Mouse (Mus musculus) MEL (cell line): ENCODE results near the gene Sptbn1. TPM values are rescaled to one million over a fixed set of nuclear protein-coding genes. Genes with fewer than 3 reads are reported as not detected.

Source experiments
- DNase-seq: peaks from one replicate; pipeline ENCODE4 v3.0.0; 2011; ENCODE audit warnings: low read depth, low spot score
- H3K27ac ChIP-seq: 2 replicates; pipeline ENCODE4 v1.5.1; 2012; ENCODE audit warnings: low read depth, mild to moderate bottlenecking, control low read depth, low read length, moderate library complexity; ENCODE audit not compliant: control insufficient read depth
- H3K27me3 ChIP-seq, 2 experiments: fragments of 150-350 bp in 1 of 2; sonication (generic) in 1 of 2; 2 replicates each; pipeline ENCODE4 v1.6.1; 2012; ENCODE audit warnings: low read length in 2 of 2, mild to moderate bottlenecking in 2 of 2, improper control_type of control experiment in 1 of 2, moderate library complexity in 1 of 2; ENCODE audit not compliant: insufficient read depth in 2 of 2, control insufficient read depth in 1 of 2
- H3K36me3 ChIP-seq, 2 experiments: 2 replicates each; pipeline ENCODE4 v1.6.1; 2012 to 2014; ENCODE audit warnings: low read length in 2 of 2, improper control_type of control experiment in 1 of 2, inconsistent platforms in 1 of 2, mild to moderate bottlenecking in 1 of 2; ENCODE audit not compliant: insufficient read depth in 2 of 2, control insufficient read depth in 1 of 2
- H3K4me1 ChIP-seq, 2 experiments: fragments of 150-350 bp in 1 of 2; sonication (generic) in 1 of 2; 2 replicates each; pipeline ENCODE4 v1.6.1; 2012; ENCODE audit warnings: low read length in 2 of 2, improper control_type of control experiment in 1 of 2, mild to moderate bottlenecking in 1 of 2; ENCODE audit not compliant: insufficient read depth in 2 of 2, control insufficient read depth in 1 of 2
- H3K4me3 ChIP-seq, 2 experiments: fragments of 150-350 bp in 1 of 2; sonication (generic) in 1 of 2; 2 replicates each; pipeline ENCODE4 v1.5.1; 2012; ENCODE audit warnings: low read depth in 2 of 2, low read length in 2 of 2, mild to moderate bottlenecking in 2 of 2, moderate library complexity in 2 of 2, control low read depth in 1 of 2, improper control_type of control experiment in 1 of 2; ENCODE audit not compliant: control insufficient read depth in 1 of 2, insufficient read depth in 1 of 2
- H3K79me2 ChIP-seq: 2 replicates; pipeline ENCODE4 v1.6.1; 2012; ENCODE audit warnings: mild to moderate bottlenecking, low read length, moderate library complexity; ENCODE audit not compliant: control insufficient read depth, poor library complexity, insufficient read depth
- H3K9ac ChIP-seq: 2 replicates; pipeline ENCODE4 v1.6.1; 2012; ENCODE audit warnings: low read depth, mild to moderate bottlenecking, control low read depth, low read length, moderate library complexity; ENCODE audit not compliant: control insufficient read depth, poor library complexity, severe bottlenecking
- H3K9me3 ChIP-seq: fragments of 150-350 bp; sonication (generic); replicated peaks from 2 replicates; pipeline ENCODE4 v1.6.1; 2012; ENCODE audit warnings: mild to moderate bottlenecking, low read length, improper control_type of control experiment, moderate library complexity; ENCODE audit not compliant: insufficient read depth
- CTCF ChIP-seq, 3 experiments: IDR thresholded peaks in 2 of 3; conservative IDR thresholded peaks in 1 of 3; 2 replicates each; pipeline ENCODE4 v1.5.1; 2011 to 2012; ENCODE audit warnings: low read length in 3 of 3, low read depth in 2 of 3, mild to moderate bottlenecking in 2 of 3, improper control_type of control experiment in 1 of 3, inconsistent platforms in 1 of 3, mixed read lengths in 1 of 3, moderate library complexity in 1 of 3; ENCODE audit not compliant: control insufficient read depth in 1 of 3, insufficient read depth in 1 of 3, poor library complexity in 1 of 3, severe bottlenecking in 1 of 3
- GABPA ChIP-seq: IDR thresholded peaks from 2 replicates; pipeline ENCODE4 v1.6.1; 2012; ENCODE audit warnings: low read depth, mild to moderate bottlenecking, inconsistent platforms, low read length, improper control_type of control experiment, moderate library complexity
- NRF1 ChIP-seq: IDR thresholded peaks from 2 replicates; pipeline ENCODE4 v1.6.1; 2014; ENCODE audit warnings: low read depth, mild to moderate bottlenecking, inconsistent platforms, low read length, improper control_type of control experiment, moderate library complexity; ENCODE audit not compliant: poor library complexity, insufficient read depth, severe bottlenecking
- POLR2A ChIP-seq, 2 experiments: IDR thresholded peaks; 2 replicates each; pipeline ENCODE4 v1.6.1; 2011 to 2012; ENCODE audit warnings: low read length in 2 of 2, mild to moderate bottlenecking in 2 of 2, control low read depth in 1 of 2, improper control_type of control experiment in 1 of 2, low read depth in 1 of 2, moderate library complexity in 1 of 2; ENCODE audit not compliant: control insufficient read depth in 1 of 2, insufficient read depth in 1 of 2, poor library complexity in 1 of 2
- POLR2AphosphoS5 ChIP-seq: IDR thresholded peaks from 2 replicates; pipeline ENCODE4 v1.6.1; 2012; ENCODE audit warnings: low read depth, borderline replicate concordance, mild to moderate bottlenecking, inconsistent platforms, low read length, moderate library complexity, mixed read lengths
- SIN3A ChIP-seq: IDR thresholded peaks from 2 replicates; pipeline ENCODE4 v1.6.1; 2012; ENCODE audit warnings: low read length, improper control_type of control experiment, inconsistent platforms
- SMC3 ChIP-seq: IDR thresholded peaks from 2 replicates; pipeline ENCODE4 v1.6.1; 2011; ENCODE audit warnings: low read depth, low read length, improper control_type of control experiment
- UBTF ChIP-seq: IDR thresholded peaks from 2 replicates; pipeline ENCODE4 v1.6.1; 2012; ENCODE audit warnings: low read depth, mild to moderate bottlenecking, inconsistent platforms, low read length, improper control_type of control experiment, moderate library complexity, borderline replicate concordance; ENCODE audit not compliant: insufficient read depth
- ZMIZ1 ChIP-seq: IDR thresholded peaks from 2 replicates; pipeline ENCODE4 v1.6.1; 2012; ENCODE audit warnings: low read depth, mild to moderate bottlenecking, inconsistent platforms, low read length, improper control_type of control experiment, moderate library complexity
- polyA plus RNA-seq, 2 experiments: library from polyadenylated mRNA; stranded (reverse) in 1 of 2; unstranded in 1 of 2; fragments of >175 nt in 1 of 2; fragments of >200 nt in 1 of 2; gene quantifications; 2 replicates each; pipeline versions ENCODE4 v1.2.1 to v1.2.4; 2012; ENCODE audit warnings: low replicate concordance in 2 of 2, low read depth in 1 of 2; ENCODE audit not compliant: insufficient read length in 2 of 2, insufficient read depth in 1 of 2, missing spikeins in 1 of 2
- total RNA-seq: library from RNA; depleted of rRNA; stranded (reverse); fragments of 300-350 nt; gene quantifications from 2 replicates; pipeline ENCODE4 v1.2.3, GENCODE M21; 2012

Sptbn1 gene
- total and polyA plus RNA-seq, 3 experiments: 14.6 to 20.2 TPM; not detected in 1

DNA sequence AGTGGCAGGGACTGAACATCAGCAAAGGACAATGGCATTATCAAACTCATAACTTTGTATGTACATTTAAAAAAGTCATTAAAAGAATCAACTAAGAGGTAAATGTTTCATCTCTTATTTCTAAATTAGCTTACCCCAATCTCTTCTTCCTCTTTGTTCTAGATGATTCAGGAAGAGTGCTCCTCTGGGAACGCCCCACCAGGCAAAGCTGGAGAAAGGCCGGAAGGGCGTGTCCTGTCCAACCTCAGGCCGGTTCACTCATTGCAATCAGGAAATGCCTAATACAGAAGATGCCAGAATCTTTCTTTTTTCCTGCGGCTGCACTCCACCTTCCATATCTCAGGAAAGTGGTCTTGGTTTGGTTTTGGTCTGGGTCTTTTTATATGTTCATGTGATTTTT lies 11.3 kb upstream of the Sptbn1 start:
- H3K4me3 ChIP-seq: no peak overlapping the region
- H3K9ac ChIP-seq: no peak overlapping the region
- H3K4me1 ChIP-seq: no peaks in the 10 kb centered on the region
- no peaks in the 10 kb centered on the region for H3K36me3 ChIP-seq
- H3K27ac ChIP-seq: no peak overlapping the region
- no peaks in the 10 kb centered on the region for H3K9me3 ChIP-seq
- H3K79me2 ChIP-seq: no peaks in the 10 kb centered on the region
- DNase-seq: no peak
- no peak for TF ChIP-seq POLR2A (IDR thresholded peaks at IDR 0.05; ENCODE audit: control insufficient read depth in 1 of 2, insufficient read depth in 1 of 2, low read depth in 1 of 2, low read length in 2 of 2, poor library complexity in 1 of 2)
- TF ChIP-seq GABPA: no peak
- TF ChIP-seq SIN3A: no peak
- TF ChIP-seq POLR2AphosphoS5: no peak
- no peak for TF ChIP-seq ZMIZ1
- no peak for TF ChIP-seq NRF1
- TF ChIP-seq CTCF (IDR thresholded peaks at IDR 0.05 in 2 of 3, conservative IDR thresholded peaks at IDR 0.05 in 1 of 3; ENCODE audit: control insufficient read depth in 1 of 3, insufficient read depth in 1 of 3, low read depth in 2 of 3, low read length in 3 of 3, poor library complexity in 1 of 3, severe bottlenecking in 1 of 3): no peak
- TF ChIP-seq SMC3: no peak
- peaks cover 1% of the 10 kb centered on the region in 2 experiments; a peak in 3 of 4 replicates for H3K27me3 ChIP-seq

DNA sequence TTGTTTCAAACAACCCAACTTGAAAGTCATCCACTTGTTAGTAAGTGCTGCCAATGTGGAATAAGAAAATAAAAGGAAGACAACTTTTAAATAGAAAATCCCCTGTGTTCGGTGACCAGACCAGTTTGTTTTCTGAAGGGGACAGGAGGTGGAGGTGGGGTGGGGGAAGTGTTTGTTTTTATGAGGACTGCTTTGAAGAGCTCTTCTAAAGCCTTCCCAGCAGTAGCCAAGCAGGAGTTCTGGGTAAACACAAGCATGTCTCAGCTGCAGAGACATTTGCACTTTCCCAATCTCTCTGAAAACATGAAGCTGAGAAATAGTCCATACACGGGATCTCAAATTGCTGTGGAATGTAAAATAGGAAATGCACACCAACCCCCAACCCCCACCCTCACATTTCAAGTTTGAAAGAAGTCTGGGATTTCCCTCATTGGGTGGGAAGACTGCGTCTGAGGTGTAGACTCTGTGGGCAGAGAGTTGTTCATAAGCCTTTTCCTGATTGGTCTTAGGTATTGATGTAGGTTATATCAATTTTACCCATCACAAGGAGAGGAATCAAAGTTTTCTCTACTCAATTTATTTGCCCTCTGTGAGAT lies 7.6 kb upstream of the Sptbn1 start:
- no peak for DNase-seq
- Histone ChIP-seq H3K9ac (no peak overlapping the region), H3K36me3 (no peaks in the 10 kb centered on the region)
- TF ChIP-seq UBTF (no peak), POLR2AphosphoS5 (no peak), CTCF (IDR thresholded peaks at IDR 0.05 in 2 of 3, conservative IDR thresholded peaks at IDR 0.05 in 1 of 3; ENCODE audit: control insufficient read depth in 1 of 3, insufficient read depth in 1 of 3, low read depth in 2 of 3, low read length in 3 of 3, poor library complexity in 1 of 3, severe bottlenecking in 1 of 3) (no peak)
- TF ChIP-seq, all 39 proteins: peak for 0
- Histone ChIP-seq H3K79me2 (no peaks in the 10 kb centered on the region), H3K4me3 (no peak overlapping the region), H3K27ac (no peak overlapping the region), H3K9me3 (no peaks in the 10 kb centered on the region), H3K27me3 (peaks cover 4 to 9% of the 10 kb centered on the region in 2 experiments), H3K4me1 (no peaks in the 10 kb centered on the region)

DNA sequence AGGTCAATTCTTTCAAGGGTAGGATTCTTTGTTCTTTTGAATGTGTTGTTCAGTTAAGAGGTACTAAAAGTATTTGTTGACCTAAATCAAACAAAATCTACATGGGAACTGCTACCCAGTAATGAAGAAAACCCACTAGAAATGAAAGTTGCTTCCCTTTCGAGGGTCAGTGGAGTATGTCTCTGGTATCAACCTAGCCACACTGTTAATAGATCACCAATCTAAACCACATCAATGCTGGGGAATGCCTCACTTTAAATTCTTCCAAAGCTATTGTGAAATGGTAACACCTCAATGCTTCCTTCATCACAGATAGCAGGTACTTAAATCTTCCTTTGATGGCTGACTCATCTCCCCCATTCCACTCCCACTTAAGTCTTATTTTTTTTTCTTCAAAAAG lies 1.5 kb upstream of the Sptbn1 start:
- peaks cover 19 to 29% of the 10 kb centered on the region in 2 experiments for H3K27me3 ChIP-seq
- H3K4me1 ChIP-seq: no peaks in the 10 kb centered on the region
- no peaks in the 10 kb centered on the region; the same call in 1 of the 2 replicates for H3K79me2 ChIP-seq
- no peaks in the 10 kb centered on the region for H3K36me3 ChIP-seq
- no peak overlapping the region for H3K9ac ChIP-seq
- H3K4me3 ChIP-seq: no peak overlapping the region
- no peaks in the 10 kb centered on the region for H3K9me3 ChIP-seq
- no peak overlapping the region for H3K27ac ChIP-seq
- no peak for DNase-seq
- no peak for TF ChIP-seq ZMIZ1
